13 mouse cellular contexts compared by ENCODE assay signal in the genomic region with DNA sequence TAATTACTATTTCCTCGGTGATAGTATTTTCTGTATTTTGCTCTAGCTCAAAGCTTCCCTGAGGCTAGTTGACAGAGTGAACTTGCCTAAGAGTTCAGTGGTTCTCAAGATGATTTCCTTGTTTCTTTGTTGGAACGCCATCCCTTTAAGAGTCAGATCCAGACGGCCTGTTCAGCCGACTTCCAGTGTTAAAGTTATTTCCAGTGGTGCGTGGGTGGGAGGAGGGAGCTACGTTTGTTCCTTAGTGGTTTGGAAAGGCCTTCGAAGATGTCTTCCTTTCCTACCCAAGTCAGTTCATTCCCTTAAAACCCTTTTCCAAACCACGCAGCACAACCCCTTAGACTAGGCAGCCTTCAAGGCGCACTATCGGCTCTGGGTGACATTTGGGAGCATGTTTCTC. TPM values are rescaled to one million over a fixed set of nuclear protein-coding genes. Genes with fewer than 3 reads are reported as not detected.
DNase-seq lines count a peak whose midpoint lies in the region.
"Had no signal": no experiment of that assay in that cellular context is flagged by ENCODE, and none has a peak within 500 bp of the region (broad histone marks: within the 10 kb centered on the region; RNA-seq: fewer than 3 reads in every experiment).

No protein-coding gene starts in this region.

- H3K27ac ChIP-seq in heart, embryonic 10.5 days = peak overlapping the region; percentile 17
- H3K27ac ChIP-seq: forebrain, embryonic 12.5 days; hindbrain, embryonic 14.5 days; limb, embryonic 15.5 days had no signal

- H3K4me3 ChIP-seq in heart, embryonic 10.5 days = no peak overlapping the region
- H3K4me3 ChIP-seq: forebrain, embryonic 12.5 days; limb, embryonic 15.5 days had no signal

- no peaks in the 10 kb centered on the region for H3K36me3 ChIP-seq in heart, embryonic 10.5 days
- H3K36me3 ChIP-seq: forebrain, embryonic 12.5 days; limb, embryonic 15.5 days had no signal

- no peaks in the 10 kb centered on the region for H3K9me3 ChIP-seq in heart, embryonic 10.5 days
- H3K9me3 ChIP-seq: forebrain, embryonic 12.5 days; limb, embryonic 15.5 days had no signal

- intact Hi-C loops in gastrocnemius, postnatal 14 days (cut with DNase I; ENCODE audit: low total_unique reads) = no loop called here

- peak; percentile 45 for DNase-seq in gastrocnemius, postnatal 14 days
- DNase-seq in gastrocnemius, adult 8-10 months (ENCODE audit: low spot score in 2 of 2) = no peak
- DNase-seq in brain, adult 2 months (ENCODE audit: low read depth, low spot score) = peak; percentile 80
- DNase-seq in heart, embryonic 10.5 days (ENCODE audit: low spot score) = no peak
- DNase-seq in kidney, postnatal 14 days = peak; percentile 37
- DNase-seq in urinary bladder, postnatal 10 days (ENCODE audit: low spot score) = no peak
- no peak for DNase-seq in thymus, postnatal 10 days (ENCODE audit: low spot score in 2 of 2)
- DNase-seq in cerebellum, adult 9-10 months = no peak
- DNase-seq: spleen, adult 18-20 months; thymus, postnatal 25 days had no signal

- H3K27me3 ChIP-seq in heart, embryonic 10.5 days (ENCODE audit: insufficient read depth, poor library complexity, severe bottlenecking) = no peaks in the 10 kb centered on the region
- H3K27me3 ChIP-seq: forebrain, embryonic 12.5 days; limb, embryonic 15.5 days had no signal

- 63% methylated on average over 10 of the region's 10 CpGs for WGBS in heart, embryonic 10.5 days

- peaks cover 78% of the 10 kb centered on the region for H3K4me1 ChIP-seq in heart, embryonic 10.5 days

RNA-seq across cellular contexts. Expression of gene Ubash3b, which starts 58.9 kb away (rescaled TPM):
- total RNA-seq in gastrocnemius, postnatal 14 days (2021) = 1 to 10 TPM; 1.0 to 1.2 TPM
- under 1 TPM in 3 of 4 experiments, not detected in 1; 0.17 to 0.34 (median 0.27) TPM for total RNA-seq in gastrocnemius, adult 8-10 months (2022)
- polyA plus RNA-seq in heart, embryonic 10.5 days (2016; fragmentation: Nextera tagmentation; extraction: Ambion mirVana) = 13.3 and 13.8 TPM in 2 replicates

Comparison
In these comparisons a context has a peak if more than half of its experiments do, and no peak if none do; other contexts are left out.
1. DNase-seq: peak in gastrocnemius, postnatal 14 days (single experiment), brain, adult 2 months (single experiment) and kidney, postnatal 14 days (single experiment); none in gastrocnemius, adult 8-10 months (0 of 2), heart, embryonic 10.5 days (single experiment), urinary bladder, postnatal 10 days (single experiment), thymus, postnatal 10 days (0 of 2) and cerebellum, adult 9-10 months (single experiment).